26 mouse cellular contexts compared by ENCODE assay signal in the genomic region with DNA sequence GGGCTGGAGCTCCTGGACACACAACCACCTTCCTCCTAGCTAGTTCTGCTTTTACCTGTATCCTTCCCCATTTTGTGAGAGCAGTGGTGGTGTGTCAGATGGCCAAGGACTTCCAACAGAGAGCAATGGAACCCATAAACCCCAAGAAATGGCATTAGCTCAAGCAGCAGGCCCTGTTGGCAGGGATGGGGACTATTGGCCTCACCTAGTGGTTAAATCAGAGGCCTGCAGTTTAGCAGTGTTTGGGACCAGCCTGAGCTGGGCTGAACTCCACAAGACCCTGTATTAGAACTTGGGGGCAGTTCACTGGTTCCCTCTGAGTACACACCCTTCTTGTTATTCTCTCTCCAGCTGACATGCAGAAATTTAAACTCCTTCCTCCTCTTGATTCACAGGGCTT.
DNase-seq lines count a peak whose midpoint lies in the region; ATAC-seq and TF ChIP-seq lines count a peak whose summit lies in the region.
"Had no signal": no experiment of that assay in that cellular context is flagged by ENCODE, and none has a peak within 500 bp of the region (broad histone marks: within the 10 kb centered on the region; RNA-seq: fewer than 3 reads in every experiment).

No protein-coding gene starts in this region.

- no peak overlapping the region for H3K4me2 ChIP-seq in intestine, postnatal 0 days (replicated peaks; ENCODE audit: low read depth)
- H3K4me2 ChIP-seq in intestine, embryonic 16.5 days (ENCODE audit: low read depth, low read length), result no peak overlapping the region
- no peak overlapping the region for H3K4me2 ChIP-seq in lung, postnatal 0 days (replicated peaks; ENCODE audit: low read depth, low read length)
- H3K4me2 ChIP-seq in stomach, postnatal 0 days (replicated peaks; ENCODE audit: low read depth), result no peak overlapping the region
- H3K4me2 ChIP-seq: kidney, embryonic 15.5 days; lung, embryonic 15.5 days; midbrain, embryonic 13.5 days; neural tube, embryonic 15.5 days had no signal

- no peaks in the 10 kb centered on the region for H3K4me1 ChIP-seq in intestine, postnatal 0 days (replicated peaks; ENCODE audit: control insufficient read depth, insufficient read depth, low read length)
- no peaks in the 10 kb centered on the region for H3K4me1 ChIP-seq in intestine, embryonic 16.5 days (ENCODE audit: control insufficient read depth, insufficient read depth, low read length)
- H3K4me1 ChIP-seq in lung, postnatal 0 days (ENCODE audit: insufficient read depth, low read depth, low read length), result no peaks in the 10 kb centered on the region
- H3K4me1 ChIP-seq in E14TG2a.4 (replicated peaks; ENCODE audit: low read depth, low read length), result no peaks in the 10 kb centered on the region
- no peaks in the 10 kb centered on the region for H3K4me1 ChIP-seq in stomach, postnatal 0 days (replicated peaks; ENCODE audit: control insufficient read depth, insufficient read depth)
- H3K4me1 ChIP-seq in thymus, adult 2 months (replicated peaks; ENCODE audit: control insufficient read depth, insufficient read depth, low read length), result no peaks in the 10 kb centered on the region
- H3K4me1 ChIP-seq: kidney, embryonic 15.5 days; lung, embryonic 15.5 days; midbrain, embryonic 13.5 days; neural tube, embryonic 15.5 days had no signal

- H3K4me3 ChIP-seq in intestine, postnatal 0 days (ENCODE audit: low read depth, low read length), result no peak overlapping the region
- H3K4me3 ChIP-seq in intestine, embryonic 16.5 days (ENCODE audit: low read length), result no peak overlapping the region
- H3K4me3 ChIP-seq in lung, postnatal 0 days (ENCODE audit: low read depth, low read length), result no peak overlapping the region
- no peak overlapping the region for H3K4me3 ChIP-seq in E14TG2a.4 (replicated peaks; ENCODE audit: low read length)
- H3K4me3 ChIP-seq in stomach, postnatal 0 days (ENCODE audit: low read depth, low read length), result no peak overlapping the region
- no peak overlapping the region for H3K4me3 ChIP-seq in thymus, adult 2 months (ENCODE audit: control insufficient read depth, insufficient read depth, low read length)
- H3K4me3 ChIP-seq: erythroblast, embryonic 14.5 days; kidney, embryonic 15.5 days; lung, embryonic 15.5 days; midbrain, embryonic 13.5 days; neural tube, embryonic 15.5 days had no signal

- no peak overlapping the region for H3K27ac ChIP-seq in intestine, postnatal 0 days (ENCODE audit: low read depth, low read length)
- no peak overlapping the region for H3K27ac ChIP-seq in intestine, embryonic 16.5 days (ENCODE audit: low read length)
- H3K27ac ChIP-seq in lung, postnatal 0 days (ENCODE audit: low read length), result no peak overlapping the region
- no peak overlapping the region for H3K27ac ChIP-seq in stomach, postnatal 0 days (replicated peaks)
- no peak overlapping the region for H3K27ac ChIP-seq in thymus, adult 2 months (ENCODE audit: control insufficient read depth, insufficient read depth, low read length)
- H3K27ac ChIP-seq: kidney, embryonic 15.5 days; liver, embryonic 14.5 days; lung, embryonic 15.5 days; midbrain, embryonic 13.5 days; neural tube, embryonic 15.5 days had no signal

- no peaks in the 10 kb centered on the region for H3K27me3 ChIP-seq in intestine, postnatal 0 days (replicated peaks; ENCODE audit: control insufficient read depth, insufficient read depth, low read length)
- H3K27me3 ChIP-seq in intestine, embryonic 16.5 days (replicated peaks; ENCODE audit: control insufficient read depth, insufficient read depth, low read length), result no peaks in the 10 kb centered on the region
- H3K27me3 ChIP-seq in lung, postnatal 0 days (replicated peaks; ENCODE audit: insufficient read depth, low read length), result no peaks in the 10 kb centered on the region
- H3K27me3 ChIP-seq in E14TG2a.4 (ENCODE audit: insufficient read depth, low read length), result peaks cover 6% of the 10 kb centered on the region; the same call in 1 of the 2 replicates
- H3K27me3 ChIP-seq in stomach, postnatal 0 days (ENCODE audit: control insufficient read depth, insufficient read depth, low read length), result no peaks in the 10 kb centered on the region
- H3K27me3 ChIP-seq in thymus, adult 2 months (ENCODE audit: control insufficient read depth, insufficient read depth, low read length), result no peaks in the 10 kb centered on the region
- H3K27me3 ChIP-seq: kidney, embryonic 15.5 days; lung, embryonic 15.5 days had no signal

- no peak overlapping the region for H3K9ac ChIP-seq in intestine, postnatal 0 days (ENCODE audit: low read depth, low read length)
- H3K9ac ChIP-seq in intestine, embryonic 16.5 days (ENCODE audit: low read depth, low read length), result no peak overlapping the region
- no peak overlapping the region for H3K9ac ChIP-seq in lung, postnatal 0 days (replicated peaks; ENCODE audit: low read depth)
- no peak overlapping the region for H3K9ac ChIP-seq in stomach, postnatal 0 days (ENCODE audit: low read length)
- H3K9ac ChIP-seq: kidney, embryonic 15.5 days; liver, embryonic 14.5 days; lung, embryonic 15.5 days; midbrain, embryonic 13.5 days; neural tube, embryonic 15.5 days had no signal

- no peak for TF ChIP-seq POLR2A in thymus, adult 2 months (IDR thresholded peaks at IDR 0.05; ENCODE audit: control insufficient read depth, extremely low read depth, insufficient read depth, low read length, poor library complexity)

- no peak for ATAC-seq in intestine, postnatal 0 days
- ATAC-seq in intestine, embryonic 16.5 days, result no peak
- ATAC-seq in lung, postnatal 0 days, result no peak
- no peak for ATAC-seq in stomach, postnatal 0 days (ENCODE audit: low FRiP score, low TSS enrichment)
- ATAC-seq: CD4-positive, CD25-positive, alpha-beta regulatory T cell, adult 4 months; midbrain, embryonic 13.5 days had no signal

- no peaks in the 10 kb centered on the region for H3K36me3 ChIP-seq in intestine, postnatal 0 days (ENCODE audit: control insufficient read depth, insufficient read depth)
- no peaks in the 10 kb centered on the region for H3K36me3 ChIP-seq in intestine, embryonic 16.5 days (ENCODE audit: control insufficient read depth, insufficient read depth, low read length)
- no peaks in the 10 kb centered on the region for H3K36me3 ChIP-seq in lung, postnatal 0 days (ENCODE audit: insufficient read depth, low read length)
- no peaks in the 10 kb centered on the region for H3K36me3 ChIP-seq in E14TG2a.4 (ENCODE audit: insufficient read depth, low read length)
- no peaks in the 10 kb centered on the region for H3K36me3 ChIP-seq in stomach, postnatal 0 days (ENCODE audit: control insufficient read depth, insufficient read depth, low read length)
- no peaks in the 10 kb centered on the region for H3K36me3 ChIP-seq in thymus, adult 2 months (ENCODE audit: control insufficient read depth, insufficient read depth, low read length)
- H3K36me3 ChIP-seq: G1E; kidney, embryonic 15.5 days; lung, embryonic 15.5 days; midbrain, embryonic 13.5 days; neural tube, embryonic 15.5 days had no signal

- TF ChIP-seq EP300 in lung, postnatal 0 days (IDR thresholded peaks at IDR 0.05), result no peak
- no peak for TF ChIP-seq EP300 in stomach, postnatal 0 days (optimal IDR thresholded peaks at IDR 0.05)

- DNase-seq in lung, postnatal 0 days (ENCODE audit: low spot score), result no peak
- DNase-seq in lung, postnatal 4 days, result no peak
- DNase-seq in stomach, postnatal 0 days (ENCODE audit: low spot score), result no peak
- DNase-seq in thymus, adult 2 months, result no peak
- DNase-seq: adrenal gland, postnatal 14 days; cerebellum, adult 2 months; cerebellum, postnatal 14 days; gastrocnemius, postnatal 14 days; kidney, adult 18-20 months; kidney, postnatal 36 days; liver; lung, postnatal 36 days; right cerebral cortex, adult 18-20 months; right cerebral cortex, postnatal 4 days; thymus, postnatal 4 days had no signal

- no peaks in the 10 kb centered on the region for H3K9me3 ChIP-seq in intestine, postnatal 0 days (ENCODE audit: control insufficient read depth)
- no peaks in the 10 kb centered on the region for H3K9me3 ChIP-seq in intestine, embryonic 16.5 days (ENCODE audit: control insufficient read depth, low read length)
- H3K9me3 ChIP-seq in lung, postnatal 0 days (ENCODE audit: low read length), result no peaks in the 10 kb centered on the region
- peaks cover 6% of the 10 kb centered on the region for H3K9me3 ChIP-seq in E14TG2a.4 (ENCODE audit: low read length)
- no peaks in the 10 kb centered on the region for H3K9me3 ChIP-seq in stomach, postnatal 0 days (ENCODE audit: control insufficient read depth, low read length)
- H3K9me3 ChIP-seq: kidney, embryonic 15.5 days; lung, embryonic 15.5 days; midbrain, embryonic 13.5 days; neural tube, embryonic 15.5 days had no signal

- TF ChIP-seq CTCF in intestine, postnatal 0 days (IDR thresholded peaks at IDR 0.05; ENCODE audit: low read depth), result peak; percentile 37
- TF ChIP-seq CTCF in lung, postnatal 0 days (IDR thresholded peaks at IDR 0.05), result peak; percentile 49
- TF ChIP-seq CTCF in E14TG2a.4 (conservative IDR thresholded peaks at IDR 0.05; ENCODE audit: low read length), result peak; percentile 27
- TF ChIP-seq CTCF in stomach, postnatal 0 days (IDR thresholded peaks at IDR 0.05; ENCODE audit: low read depth), result peak; percentile 51
- TF ChIP-seq CTCF in thymus, adult 2 months (IDR thresholded peaks at IDR 0.05; ENCODE audit: borderline replicate concordance, control insufficient read depth, extremely low read depth, insufficient read depth, low read length, poor library complexity), result no peak
